Mouse (Mus musculus) fibroblast of lung, adult 2 months (primary cell): ENCODE data around the gene Cyb5b.
"Not testable (repeated sequence)": the region's sequence is repeated elsewhere in the genome, so short reads cannot be mapped to it uniquely, and the experiment has no call there.

Experiments used
- DNase-seq: peaks from one replicate; pipeline ENCODE4 v3.0.0-alpha.2; 2011; ENCODE audit warnings: low read depth

Cyb5b gene

DNA sequence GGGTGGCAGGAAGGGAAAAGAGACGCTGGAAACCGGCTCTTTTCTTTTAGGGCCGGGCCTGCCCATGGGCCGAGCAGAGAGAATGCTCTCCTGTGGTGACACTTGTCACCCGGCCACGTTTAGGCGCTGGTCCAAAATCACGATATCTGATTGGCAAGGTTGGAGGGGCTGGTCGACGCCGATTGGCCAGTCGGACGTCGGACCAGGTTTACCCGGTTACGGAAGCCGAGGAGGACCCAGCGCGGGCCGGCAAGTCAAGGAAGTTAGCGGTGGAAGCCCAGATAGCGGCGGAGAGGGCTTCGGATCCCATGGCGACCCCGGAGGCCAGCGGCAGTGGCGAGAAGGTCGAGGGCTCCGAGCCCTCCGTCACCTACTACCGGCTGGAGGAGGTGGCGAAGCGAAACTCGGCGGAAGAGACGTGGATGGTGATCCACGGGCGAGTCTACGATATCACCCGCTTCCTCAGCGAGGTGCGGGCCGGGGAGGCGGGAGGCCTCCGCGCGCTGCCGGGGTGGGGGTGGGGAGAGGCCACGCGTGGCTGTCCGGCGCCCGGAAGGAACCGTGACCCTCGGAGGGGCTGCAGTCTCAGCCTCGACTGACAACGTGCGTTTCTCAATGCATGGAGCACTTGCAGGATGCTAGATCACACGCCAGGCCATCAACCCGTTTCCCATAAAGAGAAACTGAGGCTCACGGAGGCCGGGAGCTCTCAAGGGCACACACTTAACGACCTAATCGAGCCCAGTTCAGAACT is at the start of gene Cyb5b:
Gene Cyb5b, plus strand, starts transcription at position 237 of the 754 bp plus-strand sequence.
- DNase-seq: no peak

- no peak for DNase-seq
These were observed 45.9 kb upstream of the Cyb5b start for GRCm38 (mm10) chr8:107104547-107104946.

GRCm38 (mm10) chr8:107108089-107108488 is 42.4 kb upstream of the Cyb5b start:
- DNase-seq: not testable (repeated sequence)

GRCm38 (mm10) chr8:107108978-107109720 is 41.3 kb upstream of the Cyb5b start:
- DNase-seq: no peak

DNA sequence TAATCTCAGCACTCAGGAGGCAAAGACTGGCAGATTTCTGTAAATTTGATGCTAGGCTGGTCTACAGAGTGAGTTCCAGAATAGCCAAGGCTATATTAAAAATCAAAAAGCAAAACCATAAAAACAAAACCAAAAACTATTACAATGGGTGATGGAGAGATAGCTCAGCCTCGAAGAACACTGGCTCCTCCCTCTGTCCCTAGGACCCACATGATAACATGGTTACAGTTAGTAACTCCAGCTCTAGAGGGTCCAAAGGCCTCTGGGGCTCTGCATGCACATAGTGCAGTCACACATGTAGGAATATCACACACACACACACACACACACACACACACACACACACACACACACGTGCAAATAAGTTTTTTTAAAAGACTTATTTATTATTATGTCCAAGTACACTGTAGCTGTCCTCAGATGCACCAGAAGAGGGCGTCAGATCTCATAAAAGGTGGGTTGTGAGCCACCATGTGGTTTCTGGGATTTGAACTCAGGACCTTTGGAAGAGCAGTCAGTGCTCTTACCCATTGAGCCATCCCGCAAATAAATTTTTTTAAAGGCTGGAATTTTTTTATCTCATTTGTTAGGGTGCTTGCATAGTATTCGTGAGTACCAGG is 40.5 kb upstream of the Cyb5b start:
- no peak for DNase-seq

DNA sequence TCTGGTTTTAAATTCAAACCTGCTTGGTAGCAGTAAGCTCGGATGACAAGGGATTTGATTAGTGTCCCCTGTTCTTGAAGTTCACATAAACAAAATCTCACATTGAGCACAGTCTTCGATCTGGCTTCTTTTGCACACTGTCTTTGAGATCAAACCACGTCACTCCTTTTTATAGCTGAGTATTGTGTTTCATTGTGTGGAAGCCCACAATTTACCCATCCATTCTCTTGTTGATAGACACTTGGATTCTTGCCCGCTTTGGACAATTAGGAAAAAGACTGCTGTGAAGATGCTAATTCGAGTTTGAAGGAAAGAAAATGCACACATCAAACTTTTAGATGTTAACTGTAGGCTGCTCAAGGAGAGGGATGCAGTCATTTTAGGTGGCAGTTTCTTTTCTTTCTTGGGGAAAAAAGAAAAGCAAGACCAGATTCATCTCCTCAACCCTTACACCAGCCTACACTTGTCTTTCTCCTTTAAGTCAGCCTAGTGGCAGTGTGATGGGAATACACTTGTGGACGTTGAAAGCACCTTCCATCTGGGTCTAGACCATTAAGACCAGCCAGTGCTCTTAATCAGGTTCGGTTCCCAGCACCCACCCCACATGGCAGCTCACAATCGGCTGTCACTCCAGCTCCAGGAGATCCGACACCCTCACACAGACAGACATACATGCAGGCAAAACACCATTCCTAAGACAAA is 39.7 kb upstream of the Cyb5b start:
- DNase-seq: no peak

GRCm38 (mm10) chr8:107111340-107112105 is 38.9 kb upstream of the Cyb5b start:
- DNase-seq: no peak

- no peak for DNase-seq
These were observed 37.2 kb upstream of the Cyb5b start for GRCm38 (mm10) chr8:107113209-107113608.

DNA sequence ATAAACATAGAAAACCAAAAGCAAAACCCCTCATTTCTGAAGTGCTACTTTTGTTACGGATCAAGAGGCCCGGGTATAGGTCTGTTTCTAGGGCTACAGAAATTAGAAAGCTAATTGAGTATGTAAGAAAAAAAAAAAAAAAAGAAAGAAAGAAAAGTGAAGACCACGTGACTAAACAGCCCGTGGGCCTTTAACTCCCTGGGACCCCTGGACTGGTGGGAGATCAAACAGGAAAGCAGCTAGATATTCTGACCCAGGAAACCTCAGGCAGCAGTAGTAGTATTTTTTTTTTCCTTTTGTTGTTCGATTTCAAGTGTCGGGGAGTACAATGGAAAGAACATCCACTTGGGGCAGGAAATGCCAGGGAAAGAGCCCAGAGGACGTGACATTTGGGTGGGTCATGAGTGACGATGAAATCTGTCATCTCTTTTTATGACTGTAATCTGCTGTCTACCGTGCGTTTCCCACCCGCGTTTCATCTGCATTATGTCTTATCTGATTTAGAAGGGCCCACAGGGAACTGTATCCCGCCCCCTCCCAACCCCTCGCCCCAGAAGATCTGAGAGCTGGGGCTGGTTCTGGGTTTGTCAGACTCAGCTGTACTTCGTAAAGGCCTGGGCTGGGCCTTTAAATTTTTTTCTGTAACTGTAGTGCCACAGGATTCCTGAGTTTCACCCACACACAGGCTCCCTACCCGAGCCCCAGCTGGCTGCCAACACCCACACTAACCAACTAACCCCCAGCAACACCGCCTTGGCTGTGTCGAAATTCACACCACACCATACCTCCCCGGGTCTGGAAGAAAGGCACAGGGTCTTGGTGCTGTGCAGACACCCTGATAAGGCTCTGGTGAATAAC is 36.1 kb upstream of the Cyb5b start:
- DNase-seq: peak; percentile 64

DNA sequence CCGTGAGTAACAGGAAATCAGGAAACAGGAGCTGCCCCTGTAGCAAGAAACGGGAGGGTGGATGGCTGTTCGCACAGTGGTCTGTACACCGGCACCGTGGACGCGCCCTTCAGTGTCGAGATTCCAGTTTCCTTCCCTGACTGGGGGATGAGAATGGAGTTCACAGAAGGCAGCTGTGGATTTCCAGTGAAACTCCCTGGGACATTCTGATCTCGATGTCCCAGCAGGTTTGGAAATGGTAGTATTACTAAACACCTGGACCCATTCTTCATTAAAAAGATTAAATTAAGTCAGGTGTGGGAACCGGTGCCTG is 35.5 kb upstream of the Cyb5b start:
- no peak for DNase-seq

GRCm38 (mm10) chr8:107116023-107116422 is 34.4 kb upstream of the Cyb5b start:
- DNase-seq: peak; percentile 64

DNA sequence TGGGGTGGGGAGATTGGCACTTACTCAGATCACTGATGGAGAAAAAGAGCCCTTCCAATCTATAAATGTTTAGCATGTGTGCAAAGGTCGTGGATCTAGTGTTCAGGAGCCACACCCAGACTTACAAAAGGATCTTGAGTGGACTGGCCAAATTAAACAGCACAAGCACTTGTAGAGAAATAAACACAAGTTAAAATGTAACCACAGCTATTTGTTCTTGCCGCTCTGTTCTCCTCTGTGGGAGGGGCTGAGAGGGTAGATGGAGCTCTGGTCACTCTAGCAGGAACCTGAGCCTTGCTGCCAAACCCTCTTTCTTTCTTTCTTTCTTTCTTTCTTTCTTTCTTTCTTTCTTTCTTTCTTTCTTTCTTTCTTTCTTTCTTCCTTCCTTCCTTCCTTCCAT is 33.4 kb upstream of the Cyb5b start:
- no peak for DNase-seq

DNA sequence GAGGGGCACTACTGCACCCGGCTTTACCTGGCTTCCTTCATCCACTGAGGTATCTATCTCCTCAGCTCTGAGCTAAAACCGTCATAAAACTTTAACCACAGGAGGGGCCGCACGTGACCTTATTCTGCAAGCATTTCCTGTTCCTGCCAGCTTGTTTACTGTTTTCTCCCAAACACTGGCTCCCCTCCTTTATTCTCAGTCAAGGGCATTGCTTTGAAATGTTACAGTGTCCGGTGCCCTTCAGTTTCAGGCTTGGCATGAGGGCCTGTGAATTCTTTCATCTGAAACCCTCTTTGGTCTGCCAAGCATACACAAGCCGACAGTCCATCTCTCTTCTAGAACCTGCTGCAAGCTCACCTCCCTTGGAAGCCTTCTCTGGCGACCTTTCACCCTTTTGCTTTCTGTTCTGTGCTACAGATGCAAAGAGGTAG is 31.6 kb upstream of the Cyb5b start:
- no peak for DNase-seq

DNA sequence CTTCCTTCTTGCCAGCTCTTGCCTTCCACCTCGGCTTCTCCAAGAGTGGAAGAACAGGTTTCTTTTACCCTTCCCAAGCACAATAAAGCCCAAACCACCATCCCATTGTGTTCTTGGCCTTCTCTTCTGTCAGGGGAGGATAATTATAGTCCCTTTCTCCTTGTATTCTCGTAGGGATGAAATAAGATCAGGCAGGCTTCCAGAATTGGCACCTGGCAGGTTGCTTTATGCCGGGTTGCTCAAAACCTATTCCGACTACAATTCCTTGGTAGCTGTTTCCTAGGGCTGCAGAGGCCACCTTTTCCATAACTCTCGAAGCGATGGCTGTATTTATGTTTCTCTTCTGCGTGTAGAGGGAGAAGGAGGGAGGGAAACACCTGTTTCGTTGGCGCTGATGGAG is 31.0 kb upstream of the Cyb5b start:
- no peak for DNase-seq

- no peak for DNase-seq
These were observed 29.6 kb upstream of the Cyb5b start for GRCm38 (mm10) chr8:107120806-107121205.

DNA sequence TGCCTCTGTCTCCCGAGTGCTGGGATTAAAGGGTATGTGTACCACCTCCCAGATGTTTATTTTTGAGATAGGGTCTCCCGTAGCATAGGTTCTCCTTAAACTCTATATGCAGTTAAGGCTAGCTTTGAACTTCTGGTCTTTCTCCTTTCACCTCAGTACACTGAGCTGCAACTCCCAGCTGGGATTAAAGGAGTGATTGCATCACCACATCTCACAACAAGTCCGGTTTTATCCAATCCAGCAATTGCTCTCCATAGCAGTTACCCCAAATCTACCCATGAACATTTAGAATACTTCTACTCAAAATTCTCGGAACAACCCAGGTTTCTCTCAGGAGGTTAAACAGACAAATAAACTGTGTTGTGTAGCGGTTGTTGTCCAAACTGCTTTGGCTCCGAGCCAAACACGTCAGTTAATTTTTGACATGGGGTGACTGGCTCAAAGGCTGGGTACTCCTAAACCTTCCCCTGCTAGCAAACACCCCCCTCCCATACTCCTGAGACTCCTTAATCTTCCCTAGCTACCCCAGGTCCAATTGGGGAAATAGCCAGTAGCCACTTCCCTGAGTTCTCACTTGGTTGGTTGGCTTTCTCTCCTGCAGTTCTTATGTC is 28.7 kb upstream of the Cyb5b start:
- no peak for DNase-seq

GRCm38 (mm10) chr8:107123063-107123614 is 27.3 kb upstream of the Cyb5b start:
- no peak for DNase-seq

GRCm38 (mm10) chr8:107124343-107124742 is 26.1 kb upstream of the Cyb5b start:
- no peak for DNase-seq

GRCm38 (mm10) chr8:107129171-107130025 is 21.0 kb upstream of the Cyb5b start:
- DNase-seq: peak; percentile 88
